Mouse (Mus musculus): ENCODE results near the gene Ahctf1. TPM values are rescaled to one million over a fixed set of nuclear protein-coding genes. Genes with fewer than 3 reads are reported as not detected.
"Not testable (repeated sequence)": the region's sequence is repeated elsewhere in the genome, so short reads cannot be mapped to it uniquely, and the experiment has no call there.

Ahctf1 gene
- polyA plus RNA-seq, 1 experiment, result 30.6 TPM

GRCm38 (mm10) chr1:179728661-179729060, 74.8 kb downstream of the Ahctf1 start:
- no peaks in the 10 kb centered on the region for H3K36me3 ChIP-seq (ENCODE audit: control insufficient read depth, insufficient read depth, low read length)
- no peaks in the 10 kb centered on the region; the same call in 1 of the 2 replicates for H3K4me1 ChIP-seq (ENCODE audit: control insufficient read depth, insufficient read depth, low read length)
- no peak overlapping the region for H3K4me3 ChIP-seq (ENCODE audit: control insufficient read depth, low read depth, low read length)
- peak; percentile 67; the same call in 1 of the 2 replicates for TF ChIP-seq CTCF (IDR thresholded peaks at IDR 0.05; ENCODE audit: control insufficient read depth, insufficient read depth, insufficient replicate concordance, low read depth, low read length)
- no peak for TF ChIP-seq POLR2A (IDR thresholded peaks at IDR 0.05; ENCODE audit: control insufficient read depth, low read depth, low read length)
- no peaks in the 10 kb centered on the region for H3K27me3 ChIP-seq (ENCODE audit: control insufficient read depth, insufficient read depth, low read length)
- H3K27ac ChIP-seq (ENCODE audit: control insufficient read depth, insufficient read depth, low read depth, low read length), result no peak overlapping the region

GRCm38 (mm10) chr1:179722811-179723469, 80.5 kb downstream of the Ahctf1 start:
- H3K36me3 ChIP-seq (ENCODE audit: control insufficient read depth, insufficient read depth, low read length), result no peaks in the 10 kb centered on the region
- no peak for TF ChIP-seq CTCF (IDR thresholded peaks at IDR 0.05; ENCODE audit: control insufficient read depth, insufficient read depth, insufficient replicate concordance, low read depth, low read length)
- TF ChIP-seq POLR2A (IDR thresholded peaks at IDR 0.05; ENCODE audit: control insufficient read depth, low read depth, low read length), result no peak
- no peak overlapping the region for H3K4me3 ChIP-seq (ENCODE audit: control insufficient read depth, low read depth, low read length)
- H3K27ac ChIP-seq (ENCODE audit: control insufficient read depth, insufficient read depth, low read depth, low read length), result no peak overlapping the region
- no peaks in the 10 kb centered on the region for H3K4me1 ChIP-seq (ENCODE audit: control insufficient read depth, insufficient read depth, low read length)
- no peaks in the 10 kb centered on the region for H3K27me3 ChIP-seq (ENCODE audit: control insufficient read depth, insufficient read depth, low read length)

GRCm38 (mm10) chr1:179715786-179716185, 87.7 kb downstream of the Ahctf1 start:
- TF ChIP-seq CTCF (IDR thresholded peaks at IDR 0.05; ENCODE audit: control insufficient read depth, insufficient read depth, insufficient replicate concordance, low read depth, low read length) (no peak), POLR2A (IDR thresholded peaks at IDR 0.05; ENCODE audit: control insufficient read depth, low read depth, low read length) (no peak)

DNA sequence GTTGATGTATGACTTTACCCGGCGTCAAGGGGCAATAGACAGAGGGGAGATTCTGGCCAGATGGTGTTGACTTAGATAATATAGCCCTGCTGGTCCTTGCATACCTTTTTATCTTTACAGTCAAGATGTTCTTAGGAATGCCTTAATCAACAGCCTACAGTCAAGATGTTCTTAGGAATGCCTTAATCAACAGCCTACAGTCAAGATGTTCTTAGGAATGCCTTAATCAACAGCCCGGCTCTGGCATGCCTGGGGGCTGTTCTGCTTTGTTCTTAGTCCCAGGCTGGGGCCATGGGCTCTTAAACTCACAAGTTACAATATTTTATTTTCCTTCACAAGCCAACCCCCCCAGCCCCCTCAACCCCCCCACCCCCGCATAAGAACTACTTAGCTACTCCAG, 88.2 kb downstream of the Ahctf1 start:
- not testable (repeated sequence) for H3K36me3 ChIP-seq (ENCODE audit: control insufficient read depth, insufficient read depth, low read length); H3K27me3 ChIP-seq (ENCODE audit: control insufficient read depth, insufficient read depth, low read length); H3K4me1 ChIP-seq (ENCODE audit: control insufficient read depth, insufficient read depth, low read length); H3K4me3 ChIP-seq (ENCODE audit: control insufficient read depth, low read depth, low read length); H3K27ac ChIP-seq (ENCODE audit: control insufficient read depth, insufficient read depth, low read depth, low read length)

More at GRCm38 (mm10) chr1:179715786-179716185, 87.7 kb downstream of the Ahctf1 start:
- Histone ChIP-seq H3K4me3 (ENCODE audit: control insufficient read depth, low read depth, low read length) (no peak overlapping the region), H3K27me3 (ENCODE audit: control insufficient read depth, insufficient read depth, low read length) (no peaks in the 10 kb centered on the region), H3K36me3 (ENCODE audit: control insufficient read depth, insufficient read depth, low read length) (no peaks in the 10 kb centered on the region), H3K4me1 (ENCODE audit: control insufficient read depth, insufficient read depth, low read length) (0 out of 2 replicates have a peak, but pooled peaks cover 2% of the 10 kb centered on the region), H3K27ac (ENCODE audit: control insufficient read depth, insufficient read depth, low read depth, low read length) (no peak overlapping the region)

GRCm38 (mm10) chr1:179713367-179713766, 90.1 kb downstream of the Ahctf1 start:
- no peaks in the 10 kb centered on the region for H3K36me3 ChIP-seq (ENCODE audit: control insufficient read depth, insufficient read depth, low read length)
- 0 out of 2 replicates have a peak, but pooled peaks cover 2% of the 10 kb centered on the region for H3K4me1 ChIP-seq (ENCODE audit: control insufficient read depth, insufficient read depth, low read length)
- H3K27ac ChIP-seq (ENCODE audit: control insufficient read depth, insufficient read depth, low read depth, low read length), result no peak overlapping the region
- no peaks in the 10 kb centered on the region for H3K27me3 ChIP-seq (ENCODE audit: control insufficient read depth, insufficient read depth, low read length)
- TF ChIP-seq CTCF (IDR thresholded peaks at IDR 0.05; ENCODE audit: control insufficient read depth, insufficient read depth, insufficient replicate concordance, low read depth, low read length), result no peak
- no peak for TF ChIP-seq POLR2A (IDR thresholded peaks at IDR 0.05; ENCODE audit: control insufficient read depth, low read depth, low read length)
- H3K4me3 ChIP-seq (ENCODE audit: control insufficient read depth, low read depth, low read length), result no peak overlapping the region

- H3K4me3 ChIP-seq (ENCODE audit: control insufficient read depth, low read depth, low read length), result no peak overlapping the region
- H3K4me1 ChIP-seq (ENCODE audit: control insufficient read depth, insufficient read depth, low read length), result 0 out of 2 replicates have a peak, but pooled peaks cover 2% of the 10 kb centered on the region
- no peaks in the 10 kb centered on the region for H3K36me3 ChIP-seq (ENCODE audit: control insufficient read depth, insufficient read depth, low read length)
- H3K27ac ChIP-seq (ENCODE audit: control insufficient read depth, insufficient read depth, low read depth, low read length), result no peak overlapping the region
- no peak for TF ChIP-seq CTCF (IDR thresholded peaks at IDR 0.05; ENCODE audit: control insufficient read depth, insufficient read depth, insufficient replicate concordance, low read depth, low read length)
- no peak for TF ChIP-seq POLR2A (IDR thresholded peaks at IDR 0.05; ENCODE audit: control insufficient read depth, low read depth, low read length)
- no peaks in the 10 kb centered on the region for H3K27me3 ChIP-seq (ENCODE audit: control insufficient read depth, insufficient read depth, low read length)
Measured at GRCm38 (mm10) chr1:179712658-179713057, 90.8 kb downstream of the Ahctf1 start.

- H3K27me3 ChIP-seq (ENCODE audit: control insufficient read depth, insufficient read depth, low read length), result no peaks in the 10 kb centered on the region
- no peak overlapping the region for H3K27ac ChIP-seq (ENCODE audit: control insufficient read depth, insufficient read depth, low read depth, low read length)
- TF ChIP-seq CTCF (IDR thresholded peaks at IDR 0.05; ENCODE audit: control insufficient read depth, insufficient read depth, insufficient replicate concordance, low read depth, low read length) (no peak), POLR2A (IDR thresholded peaks at IDR 0.05; ENCODE audit: control insufficient read depth, low read depth, low read length) (no peak)
- H3K4me3 ChIP-seq (ENCODE audit: control insufficient read depth, low read depth, low read length), result no peak overlapping the region
- H3K36me3 ChIP-seq (ENCODE audit: control insufficient read depth, insufficient read depth, low read length), result no peaks in the 10 kb centered on the region
- 0 out of 2 replicates have a peak, but pooled peaks cover under 1% of the 10 kb centered on the region for H3K4me1 ChIP-seq (ENCODE audit: control insufficient read depth, insufficient read depth, low read length)
Measured at GRCm38 (mm10) chr1:179710739-179711138, 92.7 kb downstream of the Ahctf1 start.
